Mouse (Mus musculus): ENCODE data around the gene Rxfp3.

- no peak for TF ChIP-seq CTCF (IDR thresholded peaks at IDR 0.05; ENCODE audit: extremely low read depth, insufficient read depth, insufficient read length, insufficient replicate concordance)
- no peak for TF ChIP-seq POLR2A (IDR thresholded peaks at IDR 0.05; ENCODE audit: low read depth, low read length)
These were observed 52.0 kb downstream of the Rxfp3 start for GRCm38 (mm10) chr15:10985756-10986155.

All from spleen, adult 2 months (tissue).